Mouse (Mus musculus) splenic B cell, adult 2 months (primary cell): Measurements from ENCODE around the gene E130218I03Rik.

Experiments used
- DNase-seq: peaks from one replicate; pipeline ENCODE4 v3.0.0-alpha.2; 2011; ENCODE audit warnings: low read depth, low spot score
- H3K27me3 ChIP-seq: 2 replicates; pipeline ENCODE4 v1.6.1; 2012; ENCODE audit warnings: mild to moderate bottlenecking, low read length, moderate library complexity, mixed read lengths; ENCODE audit not compliant: control insufficient read depth, poor library complexity, insufficient read depth, severe bottlenecking
- H3K36me3 ChIP-seq: 2 replicates; pipeline ENCODE4 v1.6.1; 2012; ENCODE audit warnings: mild to moderate bottlenecking, low read length, moderate library complexity, mixed read lengths; ENCODE audit not compliant: control insufficient read depth, poor library complexity, insufficient read depth, severe bottlenecking

Gene E130218I03Rik

DNA sequence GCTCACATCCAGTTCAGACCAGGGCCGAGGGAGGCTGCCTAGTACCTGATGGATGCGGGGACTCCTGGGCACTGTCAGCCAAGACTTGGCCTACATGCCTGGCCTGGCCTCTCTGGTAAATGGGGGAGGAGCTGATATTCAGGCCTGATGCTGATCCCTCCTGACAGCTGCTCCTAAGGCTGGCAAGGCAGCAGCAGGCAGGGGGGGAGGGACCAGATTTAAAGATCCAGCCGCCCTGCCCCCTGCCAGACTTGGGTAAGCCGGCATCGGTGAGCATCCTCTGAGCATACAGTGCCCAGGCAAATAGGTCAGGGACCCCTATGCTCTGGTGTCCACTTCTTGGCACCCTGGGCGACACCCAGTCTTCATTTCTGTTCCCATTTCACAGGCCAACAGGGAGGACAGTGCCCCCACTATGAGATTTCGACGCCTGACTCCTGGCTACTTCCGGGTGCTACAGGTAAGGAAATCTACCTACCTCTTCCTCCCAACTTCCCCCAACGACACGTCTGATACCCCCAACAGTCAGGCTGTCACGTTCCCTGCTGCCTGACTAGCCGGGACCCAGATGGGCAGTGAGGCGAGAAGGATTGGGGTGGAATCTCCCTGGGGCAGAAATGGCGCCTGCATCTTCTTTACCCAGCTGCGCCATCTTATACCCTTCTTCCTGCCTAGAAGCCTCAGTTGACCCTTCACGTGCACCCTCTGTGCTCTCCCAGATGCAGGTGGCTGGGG, at the start of gene E130218I03Rik:
Gene E130218I03Rik (plus strand): TSS at position 147 of the 735 bp plus-strand sequence.
- Histone ChIP-seq H3K27me3 (no peaks in the 10 kb centered on the region), H3K36me3 (no peaks in the 10 kb centered on the region)
- no peak for DNase-seq

- Histone ChIP-seq H3K27me3 (no peaks in the 10 kb centered on the region), H3K36me3 (no peaks in the 10 kb centered on the region)
- no peak for DNase-seq
Measured at GRCm38 (mm10) chr4:134199371-134199770, 44.1 kb upstream of the E130218I03Rik start.

DNA sequence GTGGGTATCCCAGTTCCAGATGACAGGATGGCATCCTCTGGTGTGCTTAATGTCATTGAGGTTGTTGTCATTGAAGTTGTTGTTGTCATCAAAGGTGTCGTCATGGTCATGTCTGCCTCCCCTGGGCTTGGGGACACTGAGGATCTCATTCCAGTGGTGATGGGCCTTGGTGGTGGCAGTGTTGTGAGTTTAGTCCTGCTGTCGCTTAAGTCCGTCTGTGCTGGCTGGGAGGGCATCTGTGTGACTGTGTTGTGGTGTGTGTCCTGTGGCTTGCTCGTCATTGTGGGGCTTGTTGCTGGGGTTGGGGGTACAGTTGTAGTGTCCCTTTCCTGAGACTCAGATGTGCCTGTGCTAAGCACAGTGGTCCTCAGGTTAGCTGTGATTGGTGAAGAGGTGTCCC, 40.6 kb upstream of the E130218I03Rik start, which contains the start of gene Gm7534:
Gene Gm7534 (minus strand): TSS at position 101 of the 400 bp plus-strand sequence.
- Histone ChIP-seq H3K36me3 (no peaks in the 10 kb centered on the region), H3K27me3 (no peaks in the 10 kb centered on the region)
- DNase-seq: no peak

GRCm38 (mm10) chr4:134203340-134203896, 40.0 kb upstream of the E130218I03Rik start:
- no peak for DNase-seq
- H3K27me3 ChIP-seq: no peaks in the 10 kb centered on the region
- H3K36me3 ChIP-seq: no peaks in the 10 kb centered on the region

- DNase-seq: no peak
- H3K36me3 ChIP-seq: no peaks in the 10 kb centered on the region
Measured at GRCm38 (mm10) chr4:134206488-134207053, 36.9 kb upstream of the E130218I03Rik start.

DNA sequence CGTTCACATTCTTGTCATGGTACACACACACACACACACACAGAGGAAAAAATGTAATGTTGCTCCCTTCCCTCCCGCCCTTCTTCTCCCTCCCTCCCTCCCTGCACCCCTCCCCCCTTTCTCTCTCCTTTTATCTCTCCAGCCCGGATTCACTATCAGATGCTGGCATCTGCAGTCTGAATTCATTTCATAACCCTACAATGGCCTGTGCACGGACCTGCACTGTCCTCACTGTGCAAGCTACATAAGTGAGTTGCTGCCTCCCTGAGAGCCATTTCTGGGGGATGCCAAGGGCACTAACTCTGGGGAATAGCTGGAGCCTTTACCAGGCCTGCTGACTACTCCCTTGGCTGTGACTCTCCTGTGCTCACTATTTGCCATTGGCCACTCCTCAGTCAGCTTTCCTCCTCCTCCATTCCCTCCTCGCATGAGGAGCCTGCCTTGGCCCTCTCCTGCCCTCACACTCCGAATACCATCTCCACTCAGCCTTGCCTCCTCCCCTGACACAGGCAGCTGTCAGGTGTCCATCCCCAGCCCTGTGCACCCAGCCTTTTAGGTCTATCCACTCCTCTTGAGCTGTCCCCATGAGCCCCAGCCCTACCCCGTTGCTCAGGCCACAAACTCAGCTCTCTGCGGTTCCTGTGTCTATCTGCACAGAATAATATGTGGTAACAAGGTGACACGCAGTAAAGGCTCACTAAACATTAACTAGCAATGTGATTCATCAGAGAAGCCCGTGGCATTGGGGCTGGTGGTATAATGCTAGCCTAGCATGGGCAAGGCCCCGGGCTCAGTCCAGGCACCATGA, 20.5 kb upstream of the E130218I03Rik start:
- Histone ChIP-seq H3K36me3 (no peaks in the 10 kb centered on the region), H3K27me3 (no peaks in the 10 kb centered on the region)
- no peak for DNase-seq

More at GRCm38 (mm10) chr4:134206488-134207053, 36.9 kb upstream of the E130218I03Rik start:
- H3K27me3 ChIP-seq: no peaks in the 10 kb centered on the region

GRCm38 (mm10) chr4:134227194-134227593, 16.3 kb upstream of the E130218I03Rik start, which contains the start of gene Catsper4:
Gene Catsper4, minus strand, starts transcription at chr4:134227383.
- Histone ChIP-seq H3K27me3 (no peaks in the 10 kb centered on the region), H3K36me3 (no peaks in the 10 kb centered on the region)
- DNase-seq: peak; percentile 13

- Histone ChIP-seq H3K36me3 (no peaks in the 10 kb centered on the region), H3K27me3 (no peaks in the 10 kb centered on the region)
- no peak for DNase-seq
Measured at GRCm38 (mm10) chr4:134230431-134230830, 13.0 kb upstream of the E130218I03Rik start.

GRCm38 (mm10) chr4:134234876-134235275, 8.6 kb upstream of the E130218I03Rik start:
- H3K36me3 ChIP-seq: no peaks in the 10 kb centered on the region
- DNase-seq: no peak
- no peaks in the 10 kb centered on the region for H3K27me3 ChIP-seq

DNA sequence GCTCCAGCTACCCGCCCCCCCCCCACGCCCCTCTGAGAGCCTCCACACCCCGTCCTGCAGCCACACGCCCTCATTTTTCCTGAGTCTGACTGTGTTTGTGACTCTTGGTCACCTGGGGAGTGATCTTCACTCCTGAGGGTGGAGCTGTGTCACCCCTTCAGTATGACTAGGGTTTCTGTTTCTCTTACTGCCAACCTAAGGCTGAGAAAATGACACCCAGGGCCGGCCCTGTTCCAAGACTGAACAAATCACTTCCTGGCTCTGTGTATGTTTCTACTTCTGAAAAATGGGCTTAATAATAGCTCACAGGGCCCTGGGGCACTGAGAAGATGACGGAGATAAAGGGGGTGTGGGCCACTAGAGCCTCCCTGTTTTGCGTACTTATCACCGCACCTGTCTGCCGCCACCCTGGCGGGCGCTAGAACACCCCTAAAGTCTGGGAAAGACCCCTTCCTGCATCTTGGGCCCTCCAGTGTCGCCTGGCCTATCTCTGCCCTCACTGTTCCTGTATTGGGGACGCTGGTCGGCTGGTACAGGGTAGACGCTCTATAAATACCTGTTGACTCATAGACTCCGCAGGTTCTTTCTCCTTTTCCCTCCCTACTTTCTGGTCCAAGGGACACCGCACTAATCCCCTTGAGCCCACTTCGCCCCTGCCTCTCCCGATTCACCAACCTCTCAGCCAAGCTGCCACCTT, 5.7 kb upstream of the E130218I03Rik start:
- DNase-seq: no peak
- Histone ChIP-seq H3K27me3 (no peaks in the 10 kb centered on the region), H3K36me3 (no peaks in the 10 kb centered on the region)

GRCm38 (mm10) chr4:134238279-134238651, 5.2 kb upstream of the E130218I03Rik start, which contains the start of gene Cnksr1:
Gene Cnksr1, minus strand, starts transcription at chr4:134238399.
- H3K27me3 ChIP-seq: no peaks in the 10 kb centered on the region
- no peaks in the 10 kb centered on the region for H3K36me3 ChIP-seq

DNA sequence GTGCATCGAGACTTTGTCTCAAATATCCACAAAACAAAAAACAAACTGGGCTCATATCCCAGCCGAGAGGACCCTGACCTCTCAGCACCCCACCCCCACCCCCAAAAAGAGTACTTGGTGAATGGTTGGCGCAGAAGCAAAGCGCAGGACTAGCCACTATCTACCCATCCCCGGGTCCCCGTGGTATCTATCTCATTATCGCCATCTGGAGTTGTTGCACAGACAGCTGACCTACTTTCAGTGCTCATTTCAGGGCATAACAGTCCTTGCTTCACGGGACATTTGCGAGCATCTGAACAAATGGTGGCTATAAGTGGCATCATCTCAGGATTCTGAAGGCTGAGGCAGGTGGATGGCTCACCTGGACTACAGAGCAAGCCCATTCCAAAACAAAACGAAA, 4.8 kb upstream of the E130218I03Rik start:
- H3K36me3 ChIP-seq: no peaks in the 10 kb centered on the region
- no peaks in the 10 kb centered on the region for H3K27me3 ChIP-seq
- DNase-seq: no peak

More at GRCm38 (mm10) chr4:134238279-134238651, 5.2 kb upstream of the E130218I03Rik start, which contains the start of gene Cnksr1:
- no peak for DNase-seq

- peak; percentile 95 for DNase-seq
- Histone ChIP-seq H3K27me3 (no peaks in the 10 kb centered on the region), H3K36me3 (no peaks in the 10 kb centered on the region)
Measured at GRCm38 (mm10) chr4:134245148-134245843, 1.8 kb downstream of the E130218I03Rik start, which contains the start of gene Zfp593. Gene Zfp593, minus strand, starts transcription at chr4:134245592.
